Mouse (Mus musculus) myocyte (in vitro differentiated cells): ENCODE data around the gene Gm6408.
"Not testable (repeated sequence)": the region's sequence is repeated elsewhere in the genome, so short reads cannot be mapped to it uniquely, and the experiment has no call there.

ENCODE experiments used
- CEBPB ChIP-seq: IDR thresholded peaks from 2 replicates; pipeline ENCODE4 v1.6.1; 2011; ENCODE audit warnings: mild to moderate bottlenecking, moderate library complexity; ENCODE audit not compliant: poor library complexity, insufficient read depth, severe bottlenecking
- E2F4 ChIP-seq: IDR thresholded peaks from one replicate; pipeline ENCODE4 v1.6.1; 2011; ENCODE audit warnings: mild to moderate bottlenecking, control low read depth, moderate library complexity; ENCODE audit not compliant: insufficient read depth
- MAX ChIP-seq: IDR thresholded peaks from one replicate; pipeline ENCODE4 v1.6.1; 2011; ENCODE audit warnings: low read depth, mild to moderate bottlenecking, control low read depth
- MYOD1 ChIP-seq, 3 experiments: IDR thresholded peaks; one replicate each; pipeline ENCODE4 v1.6.1; 2011; ENCODE audit warnings: control low read depth in 2 of 3, low read depth in 2 of 3, mild to moderate bottlenecking in 2 of 3, moderate library complexity in 1 of 3; ENCODE audit not compliant: insufficient read length in 2 of 3, control insufficient read depth in 1 of 3
- MYOG ChIP-seq, 3 experiments: IDR thresholded peaks; one replicate each; pipeline ENCODE4 v1.6.1; 2011; ENCODE audit warnings: control low read depth in 2 of 3, low read depth in 2 of 3, mild to moderate bottlenecking in 2 of 3; ENCODE audit not compliant: insufficient read length in 2 of 3, control insufficient read depth in 1 of 3, insufficient read depth in 1 of 3
- POLR2A ChIP-seq: IDR thresholded peaks from one replicate; pipeline ENCODE4 v1.6.1; 2011; ENCODE audit warnings: low read depth, mild to moderate bottlenecking, control low read depth, moderate library complexity; ENCODE audit not compliant: insufficient read length
- POLR2AphosphoS2 ChIP-seq: IDR thresholded peaks from one replicate; pipeline ENCODE4 v1.6.1; 2011; ENCODE audit warnings: low read depth, control low read depth; ENCODE audit not compliant: insufficient read length
- REST ChIP-seq: IDR thresholded peaks from one replicate; pipeline ENCODE4 v1.6.1; 2011; ENCODE audit warnings: mild to moderate bottlenecking, control low read depth, moderate library complexity; ENCODE audit not compliant: insufficient read depth, insufficient read length
- SRF ChIP-seq: IDR thresholded peaks from one replicate; pipeline ENCODE4 v1.6.1; 2011; ENCODE audit warnings: low read depth; ENCODE audit not compliant: control insufficient read depth, insufficient read length
- TCF12 ChIP-seq: IDR thresholded peaks from one replicate; pipeline ENCODE4 v1.6.1; 2011; ENCODE audit warnings: mild to moderate bottlenecking, control low read depth; ENCODE audit not compliant: poor library complexity, insufficient read depth, severe bottlenecking
- TCF3 ChIP-seq: IDR thresholded peaks from one replicate; pipeline ENCODE4 v1.6.1; 2011; ENCODE audit warnings: low read depth, control low read depth; ENCODE audit not compliant: insufficient read length
- USF1 ChIP-seq: IDR thresholded peaks from one replicate; pipeline ENCODE4 v1.6.1; 2011; ENCODE audit warnings: low read depth, mild to moderate bottlenecking, control low read depth, moderate library complexity

DNA sequence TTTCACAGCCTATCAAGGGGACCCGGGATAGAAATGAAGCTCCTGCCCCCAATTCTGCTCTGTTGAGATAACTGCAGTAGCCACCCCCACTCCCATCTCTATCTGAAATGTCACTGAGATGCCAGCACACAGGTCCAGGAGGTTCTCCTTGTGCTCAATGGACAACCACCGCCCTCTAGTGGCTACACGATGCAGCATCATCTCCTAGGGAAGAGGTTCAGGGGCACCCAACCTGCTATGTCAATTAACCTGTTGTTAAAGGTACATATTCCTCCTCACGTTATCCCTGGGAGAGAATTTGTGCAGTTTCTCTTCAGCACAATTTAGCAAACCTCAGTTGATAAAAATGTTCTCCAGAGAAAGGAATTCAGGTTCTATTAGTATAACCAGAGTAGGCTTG, 2.2 kb upstream of the Gm6408 start:
- not testable (repeated sequence) for TF ChIP-seq MAX; POLR2A; TCF12; MYOG (IDR thresholded peaks at IDR 0.05; ENCODE audit: control insufficient read depth in 1 of 3, insufficient read depth in 1 of 3, insufficient read length in 2 of 3, low read depth in 2 of 3); USF1; REST; MYOD1 (IDR thresholded peaks at IDR 0.05; ENCODE audit: control insufficient read depth in 1 of 3, insufficient read length in 2 of 3, low read depth in 2 of 3); E2F4; POLR2AphosphoS2; CEBPB; SRF; TCF3
